ENCODE assay signal across 8 mouse cellular contexts in genomic region chr16:32419517-32420483, GRCm38 (mm10). TPM values are rescaled to one million over a fixed set of nuclear protein-coding genes. Genes with fewer than 3 reads are reported as not detected.
DNase-seq lines count a peak whose midpoint lies in the region; ATAC-seq lines count a peak whose summit lies in the region.

Tctex1d2 (plus strand) TSS chr16:32419702.

- H3K4me2 ChIP-seq in hindbrain, embryonic 12.5 days (replicated peaks) = peak within 1 kb of the TSS; percentile 73

- peaks cover 10% of the 10 kb centered on the region for H3K4me1 ChIP-seq in hindbrain, embryonic 12.5 days

- no peaks in the 10 kb centered on the region for H3K36me3 ChIP-seq in hindbrain, embryonic 12.5 days

- no peaks in the 10 kb centered on the region for H3K27me3 ChIP-seq in hindbrain, embryonic 12.5 days

- peak; percentile 99 for DNase-seq in NIH3T3 (ENCODE audit: low read depth)
- peak; percentile 96 to 98 for DNase-seq in cerebellum, postnatal 10 days
- DNase-seq in frontal cortex, postnatal 10 days (ENCODE audit: low spot score in 2 of 2) = peak; percentile 92 to 94
- peak; percentile 91 to 96 for DNase-seq in layer of hippocampus, postnatal 14 days (ENCODE audit: low spot score in 2 of 2)
- peak; percentile 93 for DNase-seq in lung, postnatal 14 days
- peak; percentile 77 for DNase-seq in retina, adult 2 months (ENCODE audit: low read depth, low spot score)
- DNase-seq in thymus, postnatal 36 days = peak; percentile 86 to 90

- H3K27ac ChIP-seq in hindbrain, embryonic 12.5 days = peak within 1 kb of the TSS; percentile 93

- peak; percentile 94 for ATAC-seq in hindbrain, embryonic 12.5 days (ENCODE audit: low FRiP score)

- no peaks in the 10 kb centered on the region for H3K9me3 ChIP-seq in hindbrain, embryonic 12.5 days (replicated peaks)

- H3K4me3 ChIP-seq in hindbrain, embryonic 12.5 days = peak within 1 kb of the TSS; percentile 70

- under 1% methylated on average over 45 of the region's 45 CpGs for WGBS in hindbrain, embryonic 12.5 days

- peak within 1 kb of the TSS; percentile 77 for H3K9ac ChIP-seq in hindbrain, embryonic 12.5 days

RNA-seq across cellular contexts. Expression of gene Tctex1d2, which starts in this region (rescaled TPM):
- 27.6 and 29.8 TPM in 2 replicates for polyA plus RNA-seq in hindbrain, embryonic 12.5 days (2016; fragmentation: Nextera tagmentation; extraction: Ambion mirVana)
- 10 to 100 TPM; 11.8 to 14.0 TPM for total RNA-seq in layer of hippocampus, postnatal 14 days (2021)

Comparison
In these comparisons a context has a peak if more than half of its experiments do, and no peak if none do; other contexts are left out.
1. Peak in every context shown above with its lines: DNase-seq, ATAC-seq, H3K4me3 ChIP-seq and H3K27ac ChIP-seq.